Mouse (Mus musculus) lung, adult 2 months (tissue): ENCODE measurements around the gene Zbtb44. TPM values are rescaled to one million over a fixed set of nuclear protein-coding genes. Genes with fewer than 3 reads are reported as not detected.

Experiments
- DNase-seq: peaks from one replicate; pipeline ENCODE4 v3.0.0; 2022
- H3K4me1 ChIP-seq: fragments of 200-500 bp; 2 replicates; pipeline ENCODE4 v1.6.1; 2011; ENCODE audit warnings: low read length; ENCODE audit not compliant: control insufficient read depth, insufficient read depth
- H3K4me3 ChIP-seq: fragments of 200-500 bp; replicated peaks from 2 replicates; pipeline ENCODE3; 2011; ENCODE audit warnings: low read depth, mild to moderate bottlenecking, control low read depth, low read length; ENCODE audit errors: extremely low read depth
- CTCF ChIP-seq: fragments of 200-500 bp; IDR thresholded peaks from 2 replicates; pipeline ENCODE4 v1.5.1; 2011; ENCODE audit warnings: mild to moderate bottlenecking, low read length, control low read depth; ENCODE audit not compliant: insufficient read depth
- POLR2A ChIP-seq: fragments of 200-500 bp; IDR thresholded peaks from 2 replicates; pipeline ENCODE4 v1.6.1; 2011; ENCODE audit warnings: low read depth, mild to moderate bottlenecking, control low read depth, low read length, borderline replicate concordance; ENCODE audit errors: extremely low read depth
- WGBS: fragments of 180-500 bp; shearing (Covaris S2); methylation state at CpG from one replicate; pipeline ENCODE4 v1.1.7; 2018; 5-methylcytosine and 5-hydroxymethylcytosine counted together
- polyA plus RNA-seq: library from polyadenylated mRNA; depleted of rRNA; stranded (reverse); fragments of >200 nt; gene quantifications from 2 replicates; pipeline ENCODE4 v1.2.3, GENCODE M21; 2012

The Zbtb44 gene
- polyA plus RNA-seq, 1 experiment = 5.9 TPM

GRCm38 (mm10) chr9:31092111-31092832 lies 61.8 kb downstream of the Zbtb44 start:
- H3K4me3 ChIP-seq = no peak overlapping the region
- 83% methylated on average over 18 of the region's 18 CpGs for WGBS
- no peak for DNase-seq
- no peaks in the 10 kb centered on the region for H3K4me1 ChIP-seq
- TF ChIP-seq CTCF (no peak), POLR2A (no peak)

- 91% methylated on average over 10 of the region's 10 CpGs for WGBS
- no peak for TF ChIP-seq CTCF
- no peak for TF ChIP-seq POLR2A
These were observed 62.4 kb downstream of the Zbtb44 start for GRCm38 (mm10) chr9:31092833-31093195.

GRCm38 (mm10) chr9:31097088-31098082 lies 66.9 kb downstream of the Zbtb44 start:
- Histone ChIP-seq H3K4me1 (no peaks in the 10 kb centered on the region), H3K4me3 (no peak overlapping the region)
- 66% methylated on average over 20 of the region's 20 CpGs for WGBS
- no peak for DNase-seq
- TF ChIP-seq POLR2A (no peak), CTCF (no peak)

More at GRCm38 (mm10) chr9:31092833-31093195, 62.4 kb downstream of the Zbtb44 start:
- no peak overlapping the region for H3K4me3 ChIP-seq
- DNase-seq = no peak
- no peaks in the 10 kb centered on the region for H3K4me1 ChIP-seq

- whole genome bisulfite sequencing = 71% methylated on average over 6 of the region's 6 CpGs
- Histone ChIP-seq H3K4me1 (no peaks in the 10 kb centered on the region), H3K4me3 (no peak overlapping the region)
- TF ChIP-seq CTCF = no peak
- TF ChIP-seq POLR2A = no peak
- no peak for DNase-seq
These were observed 67.7 kb downstream of the Zbtb44 start for GRCm38 (mm10) chr9:31098118-31098517.

- no peak for DNase-seq
- no peak for TF ChIP-seq CTCF
- TF ChIP-seq POLR2A = no peak
- Histone ChIP-seq H3K4me3 (no peak overlapping the region), H3K4me1 (peaks cover 9% of the 10 kb centered on the region; the same call in 1 of the 2 replicates)
- WGBS = 54% methylated on average over 8 of the region's 8 CpGs
These were observed 78.0 kb downstream of the Zbtb44 start for GRCm38 (mm10) chr9:31108464-31108863.

- Histone ChIP-seq H3K4me3 (no peak overlapping the region), H3K4me1 (no peaks in the 10 kb centered on the region)
- DNase-seq = no peak
- TF ChIP-seq POLR2A (no peak), CTCF (no peak)
These were observed 85.1 kb downstream of the Zbtb44 start for GRCm38 (mm10) chr9:31115586-31115985.

- TF ChIP-seq POLR2A = no peak
- DNase-seq = no peak
- WGBS = 87% methylated on average over 11 of the region's 11 CpGs
- Histone ChIP-seq H3K4me3 (no peak overlapping the region), H3K4me1 (no peaks in the 10 kb centered on the region)
These were observed 86.6 kb downstream of the Zbtb44 start for GRCm38 (mm10) chr9:31117088-31117487.

GRCm38 (mm10) chr9:31117488-31117887 lies 87.0 kb downstream of the Zbtb44 start:
- no peak for DNase-seq
- WGBS = 76% methylated on average over 6 of the region's 6 CpGs
- TF ChIP-seq CTCF = no peak
- no peak for TF ChIP-seq POLR2A
- Histone ChIP-seq H3K4me1 (no peaks in the 10 kb centered on the region), H3K4me3 (no peak overlapping the region)

GRCm38 (mm10) chr9:31118520-31119298 lies 88.3 kb downstream of the Zbtb44 start:
- H3K4me1 ChIP-seq = no peaks in the 10 kb centered on the region
- WGBS = 41% methylated on average over 11 of the region's 11 CpGs
- no peak for DNase-seq
- H3K4me3 ChIP-seq = no peak overlapping the region
- no peak for TF ChIP-seq CTCF
- TF ChIP-seq POLR2A = no peak

GRCm38 (mm10) chr9:31119405-31119804 lies 89.0 kb downstream of the Zbtb44 start:
- no peak for TF ChIP-seq CTCF
- TF ChIP-seq POLR2A = no peak
- WGBS = 71% methylated on average over 5 of the region's 5 CpGs
- no peak overlapping the region for H3K4me3 ChIP-seq
- no peaks in the 10 kb centered on the region for H3K4me1 ChIP-seq
- no peak for DNase-seq
